ENCODE assay signal across 18 mouse cellular contexts in genomic region chr6:147032303-147032925, GRCm38 (mm10). TPM values are rescaled to one million over a fixed set of nuclear protein-coding genes. Genes with fewer than 3 reads are reported as not detected.
DNase-seq lines count a peak whose midpoint lies in the region; ATAC-seq and TF ChIP-seq lines count a peak whose summit lies in the region.
"Had no signal": no experiment of that assay in that cellular context is flagged by ENCODE, and none has a peak within 500 bp of the region (broad histone marks: within the 10 kb centered on the region; RNA-seq: fewer than 3 reads in every experiment).

Rep15 (plus strand) TSS chr6:147032584.

- no peaks in the 10 kb centered on the region for H3K4me1 ChIP-seq in intestine, postnatal 0 days (replicated peaks; ENCODE audit: control insufficient read depth, insufficient read depth, low read length)
- no peaks in the 10 kb centered on the region for H3K4me1 ChIP-seq in kidney, embryonic 15.5 days
- H3K4me1 ChIP-seq: embryonic facial prominence, embryonic 15.5 days; forebrain, embryonic 12.5 days; lung, embryonic 15.5 days; neural tube, embryonic 13.5 days had no signal

- peak; percentile 39 for DNase-seq in thymus, postnatal 0 days (ENCODE audit: low spot score)
- DNase-seq in thymus, postnatal 36 days: no peak
- DNase-seq in cerebellum, adult 18-20 months: peak; percentile 46 to 54
- no peak for DNase-seq in neural tube, embryonic 10.5 days (ENCODE audit: extremely low spot score, low spot score)
- DNase-seq in adrenal gland, adult 18-20 months (ENCODE audit: low spot score in 2 of 2): no peak
- DNase-seq: kidney, postnatal 14 days; layer of hippocampus, adult 9-11 months; liver had no signal

- no peak within 1 kb of the TSS for H3K4me3 ChIP-seq in intestine, postnatal 0 days (ENCODE audit: low read depth, low read length)
- no peak within 1 kb of the TSS for H3K4me3 ChIP-seq in kidney, embryonic 15.5 days (replicated peaks)
- H3K4me3 ChIP-seq: embryonic facial prominence, embryonic 15.5 days; forebrain, embryonic 12.5 days; lung, embryonic 15.5 days; neural tube, embryonic 13.5 days had no signal

- H3K27ac ChIP-seq in intestine, postnatal 0 days (ENCODE audit: low read depth, low read length): no peak within 1 kb of the TSS
- H3K27ac ChIP-seq in kidney, embryonic 15.5 days: no peak within 1 kb of the TSS
- H3K27ac ChIP-seq: embryonic facial prominence, embryonic 15.5 days; forebrain, embryonic 12.5 days; lung, embryonic 15.5 days; neural tube, embryonic 13.5 days had no signal

- WGBS in intestine, postnatal 0 days: 62% methylated on average over 13 of the region's 13 CpGs
- 54% methylated on average over 13 of the region's 13 CpGs for whole genome bisulfite sequencing in kidney, embryonic 15.5 days

- H3K9ac ChIP-seq in intestine, postnatal 0 days (ENCODE audit: low read depth, low read length): no peak within 1 kb of the TSS
- no peak within 1 kb of the TSS for H3K9ac ChIP-seq in kidney, embryonic 15.5 days
- H3K9ac ChIP-seq: embryonic facial prominence, embryonic 15.5 days; forebrain, embryonic 12.5 days; lung, embryonic 15.5 days; neural tube, embryonic 13.5 days had no signal

- peaks cover 38% of the 10 kb centered on the region for H3K36me3 ChIP-seq in intestine, postnatal 0 days (ENCODE audit: control insufficient read depth, insufficient read depth)
- peaks cover 54% of the 10 kb centered on the region for H3K36me3 ChIP-seq in kidney, embryonic 15.5 days
- H3K36me3 ChIP-seq: forebrain, embryonic 12.5 days; neural tube, embryonic 13.5 days had no signal

- no peaks in the 10 kb centered on the region for H3K27me3 ChIP-seq in intestine, postnatal 0 days (replicated peaks; ENCODE audit: control insufficient read depth, insufficient read depth, low read length)
- no peaks in the 10 kb centered on the region for H3K27me3 ChIP-seq in kidney, embryonic 15.5 days
- H3K27me3 ChIP-seq: embryonic facial prominence, embryonic 15.5 days; forebrain, embryonic 12.5 days; lung, embryonic 15.5 days; neural tube, embryonic 13.5 days had no signal

- no peaks in the 10 kb centered on the region for H3K9me3 ChIP-seq in intestine, postnatal 0 days (ENCODE audit: control insufficient read depth)
- no peaks in the 10 kb centered on the region for H3K9me3 ChIP-seq in kidney, embryonic 15.5 days (replicated peaks)
- H3K9me3 ChIP-seq: embryonic facial prominence, embryonic 15.5 days; forebrain, embryonic 12.5 days; lung, embryonic 15.5 days; neural tube, embryonic 13.5 days had no signal

- no peak for TF ChIP-seq CTCF in intestine, postnatal 0 days (IDR thresholded peaks at IDR 0.05; ENCODE audit: low read depth)

- no peak within 1 kb of the TSS; the same call in 1 of the 2 replicates for H3K4me2 ChIP-seq in intestine, postnatal 0 days (replicated peaks; ENCODE audit: low read depth)
- H3K4me2 ChIP-seq in kidney, embryonic 15.5 days: no peak within 1 kb of the TSS
- H3K4me2 ChIP-seq: embryonic facial prominence, embryonic 15.5 days; forebrain, embryonic 12.5 days; lung, embryonic 15.5 days; neural tube, embryonic 13.5 days had no signal

- ATAC-seq in intestine, postnatal 0 days: no peak
- ATAC-seq in kidney, embryonic 15.5 days (replicated peaks; ENCODE audit: low FRiP score): no peak
- ATAC-seq: activated CD4-positive, CD25-positive, alpha-beta regulatory T cell, adult 4 months; inflammation-experienced regulatory T-cells, adult 6 months had no signal

RNA-seq across cellular contexts. Expression of gene Rep15, which starts in this region (rescaled TPM):
- polyA plus RNA-seq in thymus, postnatal 0 days (2015; fragmentation: Nextera tagmentation; extraction: Ambion mirVana): 0.30 and 0.42 TPM in 2 replicates
- 10.4 and 11.7 TPM in 2 replicates for polyA plus RNA-seq in intestine, postnatal 0 days (2015; fragmentation: Nextera tagmentation; extraction: Ambion mirVana)
- 1.4 and 1.5 TPM in 2 replicates for polyA plus RNA-seq in kidney, embryonic 15.5 days (2015; fragmentation: Nextera tagmentation; extraction: Ambion mirVana)
- total RNA-seq in adrenal gland, adult 18-20 months (2021): under 1 TPM; 0.66 to 0.99 TPM
- total RNA-seq: hematopoietic stem cell, adult 5-6 weeks; megakaryocyte progenitor cell, adult 5-6 weeks had no signal

Comparison
In these comparisons a context has a peak if more than half of its experiments do, and no peak if none do; other contexts are left out.
1. Peak in DNase-seq in thymus, postnatal 0 days; RNA of the gene not detected or under 1 TPM.
2. DNase-seq: peak in cerebellum, adult 18-20 months (2 of 2); none in thymus, postnatal 36 days (0 of 2), neural tube, embryonic 10.5 days (single experiment) and adrenal gland, adult 18-20 months (0 of 2).